Mouse (Mus musculus): ENCODE measurements around the gene Wdr31. TPM values are rescaled to one million over a fixed set of nuclear protein-coding genes. Genes with fewer than 3 reads are reported as not detected.
A peak's percentile ranks its signal among the peaks of the same experiment; 100 is the strongest.

Wdr31 gene
- total RNA-seq, 2 experiments from 2014 or later, result 5.5 to 6.4 TPM

- no peak for ATAC-seq (replicated peaks; ENCODE audit: low FRiP score, low TSS enrichment, poor library complexity, severe bottlenecking)
Observed at GRCm38 (mm10) chr4:62409615-62410014, 61.1 kb downstream of the Wdr31 start.

GRCm38 (mm10) chr4:62408601-62409282 lies 62.0 kb downstream of the Wdr31 start, which contains the start of the genes Cdc26 and Prpf4:
Gene Cdc26, minus strand, starts transcription at chr4:62408642.
Gene Prpf4, plus strand, starts transcription at chr4:62408797.
- ATAC-seq (replicated peaks; ENCODE audit: low FRiP score, low TSS enrichment, poor library complexity, severe bottlenecking), result peak; percentile 96

GRCm38 (mm10) chr4:62407730-62408582 lies 62.7 kb downstream of the Wdr31 start:
- ATAC-seq (replicated peaks; ENCODE audit: low FRiP score, low TSS enrichment, poor library complexity, severe bottlenecking), result peak; percentile 54

- no peak for ATAC-seq (replicated peaks; ENCODE audit: low FRiP score, low TSS enrichment, poor library complexity, severe bottlenecking)
Observed at GRCm38 (mm10) chr4:62406133-62406532, 64.6 kb downstream of the Wdr31 start.

- no peak for ATAC-seq (replicated peaks; ENCODE audit: low FRiP score, low TSS enrichment, poor library complexity, severe bottlenecking)
Observed at GRCm38 (mm10) chr4:62398956-62399355, 71.7 kb downstream of the Wdr31 start.

Other genes with a start within 250 kb of the Wdr31 start
- not detected in 2 replicates for gene Zfp37, start 239.8 kb downstream of the Wdr31 start, total RNA-seq (2014; fragmentation: Nextera tagmentation)
- gene Zfp37, start 239.8 kb downstream of the Wdr31 start, total RNA-seq (2017), result not detected in 2 replicates
- gene Slc31a2, start 208.3 kb downstream of the Wdr31 start, total RNA-seq (2014; fragmentation: Nextera tagmentation), result 1.2 TPM in 1 of 2 replicates, not detected in the other
- 0.84 and 1.8 TPM in 2 replicates for gene Slc31a2, start 208.3 kb downstream of the Wdr31 start, total RNA-seq (2017)
- 29.0 and 33.9 TPM in 2 replicates for gene Fkbp15, start 110.3 kb downstream of the Wdr31 start, total RNA-seq (2014; fragmentation: Nextera tagmentation)
- 37.6 and 48.6 TPM in 2 replicates for gene Fkbp15, start 110.3 kb downstream of the Wdr31 start, total RNA-seq (2017)
- gene Slc31a1, start 110.2 kb downstream of the Wdr31 start, total RNA-seq (2014; fragmentation: Nextera tagmentation), result 19.4 and 22.7 TPM in 2 replicates
- gene Slc31a1, start 110.2 kb downstream of the Wdr31 start, total RNA-seq (2017), result 19.7 and 21.2 TPM in 2 replicates
- gene Cdc26, start 62.3 kb downstream of the Wdr31 start, total RNA-seq (2014; fragmentation: Nextera tagmentation), result 115 and 170 TPM in 2 replicates
- 121 and 186 TPM in 2 replicates for gene Cdc26, start 62.3 kb downstream of the Wdr31 start, total RNA-seq (2017)
- 18.3 and 29.0 TPM in 2 replicates for gene Prpf4, start 62.1 kb downstream of the Wdr31 start, total RNA-seq (2014; fragmentation: Nextera tagmentation)
- gene Prpf4, start 62.1 kb downstream of the Wdr31 start, total RNA-seq (2017), result 22.0 and 25.4 TPM in 2 replicates
- gene Rnf183, start 35.6 kb downstream of the Wdr31 start, total RNA-seq (2014; fragmentation: Nextera tagmentation), result not detected in 2 replicates
- gene Rnf183, start 35.6 kb downstream of the Wdr31 start, total RNA-seq (2017), result not detected in 2 replicates
- not detected in 2 replicates for gene Bspry, start 9.2 kb upstream of the Wdr31 start, total RNA-seq (2014; fragmentation: Nextera tagmentation)
- 0.09 and 1.0 TPM in 2 replicates for gene Bspry, start 9.2 kb upstream of the Wdr31 start, total RNA-seq (2017)
- gene Hdhd3, start 32.6 kb upstream of the Wdr31 start, total RNA-seq (2014; fragmentation: Nextera tagmentation), result 2.0 and 4.8 TPM in 2 replicates
- 2.8 and 3.9 TPM in 2 replicates for gene Hdhd3, start 32.6 kb upstream of the Wdr31 start, total RNA-seq (2017)
- 310 and 320 TPM in 2 replicates for gene Alad, start 49.0 kb upstream of the Wdr31 start, total RNA-seq (2014; fragmentation: Nextera tagmentation)
- 64.9 and 137 TPM in 2 replicates for gene Alad, start 49.0 kb upstream of the Wdr31 start, total RNA-seq (2017)
- gene Pole3, start 54.2 kb upstream of the Wdr31 start, total RNA-seq (2014; fragmentation: Nextera tagmentation), result 84.0 and 122 TPM in 2 replicates
- gene Pole3, start 54.2 kb upstream of the Wdr31 start, total RNA-seq (2017), result 135 and 144 TPM in 2 replicates
- not detected in 2 replicates for gene 4933430I17Rik, start 54.5 kb upstream of the Wdr31 start, total RNA-seq (2014; fragmentation: Nextera tagmentation)
- not detected in 2 replicates for gene 4933430I17Rik, start 54.5 kb upstream of the Wdr31 start, total RNA-seq (2017)
- gene Rgs3, start 89.0 kb upstream of the Wdr31 start, total RNA-seq (2014; fragmentation: Nextera tagmentation), result 0.68 and 11.0 TPM in 2 replicates
- gene Rgs3, start 89.0 kb upstream of the Wdr31 start, total RNA-seq (2017), result 2.9 and 5.0 TPM in 2 replicates